Mouse (Mus musculus) adrenal gland (tissue): ENCODE measurements around the gene Fbln2.

Experiments
- intact Hi-C: fragments of 180-260 bp; cut with DNase I; formaldehyde crosslinking; loops from one replicate; pipeline ENCODE4 v1.15.1; 2025

The Fbln2 gene

GRCm38 (mm10) chr6:91307972-91308371 lies 95.7 kb downstream of the Fbln2 start:
- intact Hi-C loops: no loop called here

GRCm38 (mm10) chr6:91311204-91311603 lies 98.9 kb downstream of the Fbln2 start:
- intact Hi-C loops: no loop called here

DNA sequence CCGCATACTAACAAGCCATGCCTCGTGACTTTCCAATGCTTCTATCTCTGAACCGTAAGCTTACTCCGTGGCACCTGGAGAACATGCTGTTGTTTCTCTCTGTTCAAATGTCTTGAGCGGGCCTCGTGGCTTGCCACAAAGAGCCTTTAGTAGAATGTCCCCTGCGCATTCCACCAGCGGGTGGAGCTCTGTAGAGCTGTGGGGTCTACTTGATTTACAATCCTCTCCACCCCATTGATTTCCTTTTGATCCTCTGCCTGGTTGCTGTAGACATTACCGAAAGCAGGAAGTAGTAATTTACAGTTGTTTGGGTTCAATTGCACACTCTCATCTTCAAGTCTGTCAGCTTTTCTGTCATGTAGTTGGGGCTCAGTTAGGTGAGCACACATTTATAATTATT lies 100.2 kb downstream of the Fbln2 start:
- intact Hi-C loops: no loop called here
